Mouse (Mus musculus) neural tube, embryonic 12.5 days (tissue): ENCODE measurements around the gene Metrn. TPM values are rescaled to one million over a fixed set of nuclear protein-coding genes. Genes with fewer than 3 reads are reported as not detected.

ENCODE experiments used
- ATAC-seq: fragments of 200-750 bp; cut with Nextera tagmentation; 2 replicates; pipeline ENCODE4 v1.8.0; 2017; ENCODE audit warnings: low read depth, mild to moderate bottlenecking, moderate TSS enrichment, moderate library complexity; ENCODE audit not compliant: low FRiP score
- H3K27ac ChIP-seq: fragments of 300-500 bp; sonication (generic); 2 replicates; pipeline ENCODE4 v1.5.1; 2016
- H3K27me3 ChIP-seq: fragments of 300-500 bp; sonication (generic); replicated peaks from 2 replicates; pipeline ENCODE4 v1.6.1; 2016; ENCODE audit warnings: mild to moderate bottlenecking
- H3K36me3 ChIP-seq: fragments of 300-500 bp; sonication (generic); 2 replicates; pipeline ENCODE4 v1.6.1; 2016; ENCODE audit warnings: mild to moderate bottlenecking
- H3K4me1 ChIP-seq: fragments of 300-500 bp; sonication (generic); 2 replicates; pipeline ENCODE4 v1.6.1; 2016
- H3K4me2 ChIP-seq: fragments of 300-500 bp; sonication (generic); replicated peaks from 2 replicates; pipeline ENCODE4 v1.6.1; 2016; ENCODE audit warnings: mild to moderate bottlenecking
- H3K4me3 ChIP-seq: fragments of 300-500 bp; sonication (generic); 2 replicates; pipeline ENCODE4 v1.5.1; 2016
- H3K9ac ChIP-seq: fragments of 300-500 bp; sonication (generic); 2 replicates; pipeline ENCODE4 v1.6.1; 2016; ENCODE audit warnings: mild to moderate bottlenecking
- H3K9me3 ChIP-seq: fragments of 300-500 bp; sonication (generic); 2 replicates; pipeline ENCODE4 v1.6.1; 2016; ENCODE audit warnings: mild to moderate bottlenecking
- WGBS: fragments of 180-500 bp; shearing (Covaris S2); methylation state at CpG from one replicate; pipeline ENCODE4 v1.1.7; 2016; 5-methylcytosine and 5-hydroxymethylcytosine counted together
- microRNA-seq: library from miRNA; unstranded; fragments of <30 nt; microRNA quantifications from one replicate; pipeline ENCODE4, GENCODE M21; 2017
- polyA plus RNA-seq: library from polyadenylated mRNA; unstranded; fragments of >200 nt; fragmentation: Nextera tagmentation; extraction: Ambion mirVana; gene quantifications from 2 replicates; pipeline ENCODE4 v1.2.1, GENCODE M21; 2016

Metrn gene
- polyA plus RNA-seq, 1 experiment from 2014 or later: 80.7 TPM

DNA sequence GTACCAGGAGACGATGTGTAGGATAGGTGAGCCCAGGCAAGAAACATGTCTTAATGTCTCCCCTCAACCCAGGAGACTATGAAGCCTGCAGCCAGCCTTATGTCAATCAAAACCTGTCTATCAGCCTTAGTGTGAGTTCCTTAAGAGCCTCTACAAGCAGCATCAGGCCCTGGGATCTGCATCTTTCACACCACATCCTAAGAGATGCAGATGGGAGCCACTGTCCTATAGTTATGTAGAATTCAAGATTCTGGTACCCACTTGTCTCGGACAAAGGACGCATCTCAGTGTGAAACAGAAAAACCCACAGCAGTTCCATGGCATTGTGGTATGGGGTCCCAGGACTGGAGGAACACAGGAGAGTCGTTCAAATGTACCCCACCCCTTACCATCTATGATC lies 41.9 kb downstream of the Metrn start:
- Histone ChIP-seq H3K27me3 (no peaks in the 10 kb centered on the region; the same call in 1 of the 2 replicates), H3K4me3 (no peak overlapping the region), H3K27ac (no peak overlapping the region), H3K4me1 (0 out of 2 replicates have a peak, but pooled peaks cover 5% of the 10 kb centered on the region), H3K9ac (no peak overlapping the region), H3K9me3 (no peaks in the 10 kb centered on the region), H3K36me3 (no peaks in the 10 kb centered on the region), H3K4me2 (no peak overlapping the region)
- 72% methylated on average over 4 of the region's 4 CpGs for WGBS
- no peak for ATAC-seq

DNA sequence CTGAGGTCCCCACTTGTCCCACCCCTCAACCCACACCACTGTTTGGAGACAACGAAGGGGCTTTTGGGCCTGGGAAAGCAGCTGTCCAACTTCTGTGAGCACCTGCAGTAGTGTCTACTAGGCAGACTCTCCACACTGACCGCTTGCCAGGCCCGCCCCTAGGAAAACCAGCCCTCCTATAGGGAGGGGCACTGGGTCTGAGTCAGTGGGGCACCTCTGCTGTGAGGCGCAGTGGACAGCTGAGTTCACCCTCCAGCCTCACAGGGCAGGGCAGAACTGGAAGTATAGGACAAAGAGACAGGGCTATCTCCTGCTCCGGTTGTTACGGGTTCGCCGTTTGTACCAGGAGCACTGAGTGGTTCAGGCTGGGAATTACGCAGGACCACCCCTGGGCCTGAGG lies 42.7 kb downstream of the Metrn start, which contains the start of gene Msln:
Gene Msln, minus strand, starts transcription at position 138 of the 400 bp plus-strand sequence.
- 86% methylated on average over 9 of the region's 9 CpGs for WGBS
- ATAC-seq: no peak
- no peaks in the 10 kb centered on the region; the same call in 1 of the 2 replicates for H3K27me3 ChIP-seq

DNA sequence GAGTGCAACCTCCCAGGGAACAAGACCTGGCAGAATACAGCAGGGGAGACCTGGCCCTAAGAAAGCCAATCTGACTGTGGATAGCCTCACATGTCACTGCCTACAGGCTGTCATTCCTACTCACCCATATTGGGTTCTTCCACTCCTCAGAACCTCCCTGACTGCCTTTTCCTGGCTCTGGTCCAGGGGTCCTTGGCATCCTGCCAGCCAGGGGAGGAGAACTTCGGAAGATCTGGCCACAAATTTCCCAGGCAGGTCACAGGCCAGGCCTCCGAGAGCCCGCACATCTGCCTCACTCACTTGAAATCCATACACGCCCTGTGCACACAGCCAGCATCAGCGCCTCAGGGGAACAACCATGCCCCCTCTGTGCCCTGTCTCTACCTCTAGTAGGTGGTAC lies 45.5 kb downstream of the Metrn start:
- Histone ChIP-seq H3K27ac (no peak overlapping the region), H3K36me3 (no peaks in the 10 kb centered on the region), H3K9me3 (no peaks in the 10 kb centered on the region), H3K27me3 (no peaks in the 10 kb centered on the region; the same call in 1 of the 2 replicates), H3K4me1 (0 out of 2 replicates have a peak, but pooled peaks cover 5% of the 10 kb centered on the region), H3K9ac (no peak overlapping the region), H3K4me3 (no peak overlapping the region), H3K4me2 (no peak overlapping the region)
- no peak for ATAC-seq
- 57% methylated on average over 5 of the region's 5 CpGs for WGBS

More for the DNA sequence above, 42.7 kb downstream of the Metrn start, which contains the start of gene Msln:
- Histone ChIP-seq H3K36me3 (no peaks in the 10 kb centered on the region), H3K4me1 (0 out of 2 replicates have a peak, but pooled peaks cover 5% of the 10 kb centered on the region), H3K4me2 (no peak within 1 kb of the TSS), H3K4me3 (no peak within 1 kb of the TSS), H3K9ac (no peak within 1 kb of the TSS), H3K27ac (no peak within 1 kb of the TSS), H3K9me3 (no peaks in the 10 kb centered on the region)

- Histone ChIP-seq H3K4me2 (no peak overlapping the region), H3K9ac (no peak overlapping the region), H3K9me3 (no peaks in the 10 kb centered on the region), H3K36me3 (no peaks in the 10 kb centered on the region), H3K27ac (no peak overlapping the region), H3K4me1 (0 out of 2 replicates have a peak, but pooled peaks cover 5% of the 10 kb centered on the region), H3K4me3 (no peak overlapping the region), H3K27me3 (no peaks in the 10 kb centered on the region)
- ATAC-seq: no peak
- 85% methylated on average over 6 of the region's 6 CpGs for WGBS
These were observed 47.6 kb downstream of the Metrn start for GRCm38 (mm10) chr17:25749314-25749713.

- H3K4me2 ChIP-seq: no peak overlapping the region
- no peak overlapping the region for H3K9ac ChIP-seq
- no peak overlapping the region for H3K4me3 ChIP-seq
- H3K27me3 ChIP-seq: no peaks in the 10 kb centered on the region
- H3K4me1 ChIP-seq: 0 out of 2 replicates have a peak, but pooled peaks cover 5% of the 10 kb centered on the region
- no peak for ATAC-seq
- no peak overlapping the region for H3K27ac ChIP-seq
- 93% methylated on average over 4 of the region's 4 CpGs for WGBS
- no peaks in the 10 kb centered on the region for H3K36me3 ChIP-seq
- H3K9me3 ChIP-seq: no peaks in the 10 kb centered on the region
These were observed 48.7 kb downstream of the Metrn start for GRCm38 (mm10) chr17:25748238-25748637.

DNA sequence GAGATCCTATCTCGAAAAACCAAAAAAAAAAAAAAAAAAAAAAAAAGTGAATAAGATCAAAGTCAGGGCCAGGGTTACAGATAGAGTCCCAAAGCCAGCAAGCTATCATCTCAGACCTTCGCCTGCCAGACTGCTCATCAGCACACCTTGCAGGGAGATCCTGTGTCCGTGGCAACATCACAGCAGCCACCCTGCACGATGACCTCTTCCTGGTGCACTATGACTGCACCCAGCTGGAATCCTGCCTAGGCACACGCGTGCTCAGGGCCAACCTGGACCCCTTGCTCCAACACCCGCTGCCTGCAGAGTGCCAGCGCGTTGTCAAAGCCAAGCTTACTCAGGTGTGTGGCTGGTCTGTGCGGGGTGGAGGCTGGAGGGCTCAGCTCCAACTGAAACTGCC lies 52.6 kb downstream of the Metrn start:
- no peaks in the 10 kb centered on the region for H3K36me3 ChIP-seq
- H3K9ac ChIP-seq: no peak overlapping the region
- H3K4me2 ChIP-seq: no peak overlapping the region
- no peaks in the 10 kb centered on the region for H3K9me3 ChIP-seq
- 81% methylated on average over 10 of the region's 10 CpGs for WGBS
- ATAC-seq: no peak
- no peak overlapping the region for H3K27ac ChIP-seq
- H3K4me3 ChIP-seq: no peak overlapping the region
- 0 out of 2 replicates have a peak, but pooled peaks cover 3% of the 10 kb centered on the region for H3K27me3 ChIP-seq
- no peaks in the 10 kb centered on the region for H3K4me1 ChIP-seq

DNA sequence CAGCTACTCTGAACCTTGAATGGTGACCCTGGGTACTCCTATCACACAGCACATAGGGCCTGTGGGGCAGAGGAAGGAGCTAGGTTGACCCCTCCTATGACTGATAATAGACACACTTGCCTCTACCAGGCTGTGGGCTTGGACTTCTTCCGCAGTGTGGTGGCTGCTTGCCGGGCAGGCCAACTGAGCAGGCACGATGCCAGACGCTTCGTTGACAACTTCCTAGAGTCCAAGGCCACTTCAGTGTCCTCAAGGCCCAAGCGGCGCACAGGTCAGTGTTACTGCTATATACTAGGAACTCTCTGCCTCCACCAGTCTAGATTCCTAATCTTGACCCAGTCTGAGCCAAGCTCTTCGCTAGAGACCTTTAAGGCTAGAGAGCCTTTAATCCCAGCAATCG lies 53.1 kb downstream of the Metrn start:
- 90% methylated on average over 9 of the region's 9 CpGs for WGBS
- H3K4me2 ChIP-seq: no peak overlapping the region
- H3K27ac ChIP-seq: no peak overlapping the region
- no peaks in the 10 kb centered on the region for H3K36me3 ChIP-seq
- no peaks in the 10 kb centered on the region for H3K4me1 ChIP-seq
- H3K9ac ChIP-seq: no peak overlapping the region
- H3K27me3 ChIP-seq: 0 out of 2 replicates have a peak, but pooled peaks cover 3% of the 10 kb centered on the region
- H3K9me3 ChIP-seq: no peaks in the 10 kb centered on the region
- H3K4me3 ChIP-seq: no peak overlapping the region
- no peak for ATAC-seq

Small RNA genes within 50 kb of the gene (microRNA-seq; reads per million reads assigned to microRNA genes)
- gene Gm25083 (not detected), gene Mir3082 (not detected), gene Mir6966 (not detected)

Other genes with a start within 250 kb of the Metrn start
- 8.1 and 9.5 TPM in 2 replicates for gene Sox8, start 226.4 kb downstream of the Metrn start, polyA plus RNA-seq
- gene Lmf1, start 218.1 kb downstream of the Metrn start, polyA plus RNA-seq: 25.2 and 25.8 TPM in 2 replicates
- gene Gng13, start 80.0 kb downstream of the Metrn start, polyA plus RNA-seq: 1.6 and 2.1 TPM in 2 replicates
- 24.9 and 25.6 TPM in 2 replicates for gene Chtf18, start 69.7 kb downstream of the Metrn start, polyA plus RNA-seq
- gene Rpusd1, start 69.5 kb downstream of the Metrn start, polyA plus RNA-seq: 20.5 and 22.1 TPM in 2 replicates
- gene Mslnl, start 61.1 kb downstream of the Metrn start, polyA plus RNA-seq: not detected in 2 replicates
- gene Msln, start 42.8 kb downstream of the Metrn start, polyA plus RNA-seq: 0.27 and 0.38 TPM in 2 replicates
- 25.5 and 29.2 TPM in 2 replicates for gene Narfl, start 23.4 kb downstream of the Metrn start, polyA plus RNA-seq
- 102 and 103 TPM in 2 replicates for gene Haghl, start 11.5 kb downstream of the Metrn start, polyA plus RNA-seq
- gene Ccdc78, start 10.6 kb downstream of the Metrn start, polyA plus RNA-seq: 0.33 and 0.57 TPM in 2 replicates
- gene Fam173a, start 4.2 kb downstream of the Metrn start, polyA plus RNA-seq: 75.3 and 84.6 TPM in 2 replicates
- gene AC134908.4, start 1.5 kb downstream of the Metrn start, polyA plus RNA-seq: 1.0 and 1.9 TPM in 2 replicates
- 25.8 and 27.0 TPM in 2 replicates for gene Fbxl16, start 11.9 kb upstream of the Metrn start, polyA plus RNA-seq
- 27.6 and 28.6 TPM in 2 replicates for gene Wdr24, start 26.5 kb upstream of the Metrn start, polyA plus RNA-seq
- 67.7 and 72.6 TPM in 2 replicates for gene Jmjd8, start 31.7 kb upstream of the Metrn start, polyA plus RNA-seq
- gene Stub1, start 36.3 kb upstream of the Metrn start, polyA plus RNA-seq: 293 and 301 TPM in 2 replicates
- gene Rhbdl1, start 40.2 kb upstream of the Metrn start, polyA plus RNA-seq: 8.1 and 8.6 TPM in 2 replicates
- 3.9 and 4.8 TPM in 2 replicates for gene Gm20683, start 44.6 kb upstream of the Metrn start, polyA plus RNA-seq
- gene Rhot2, start 47.7 kb upstream of the Metrn start, polyA plus RNA-seq: 18.4 and 20.1 TPM in 2 replicates
- gene Wdr90, start 64.4 kb upstream of the Metrn start, polyA plus RNA-seq: 23.6 and 24.9 TPM in 2 replicates
- gene Mcrip2, start 71.6 kb upstream of the Metrn start, polyA plus RNA-seq: 6.8 and 7.2 TPM in 2 replicates
- 52.0 and 56.9 TPM in 2 replicates for gene Mettl26, start 77.9 kb upstream of the Metrn start, polyA plus RNA-seq
- 0.63 and 0.86 TPM in 2 replicates for gene Wfikkn1, start 83.7 kb upstream of the Metrn start, polyA plus RNA-seq
- 47.7 and 49.3 TPM in 2 replicates for gene Rab40c, start 122.6 kb upstream of the Metrn start, polyA plus RNA-seq
- 54.7 and 57.3 TPM in 2 replicates for gene Pigq, start 147.8 kb upstream of the Metrn start, polyA plus RNA-seq
- gene Nhlrc4, start 147.8 kb upstream of the Metrn start, polyA plus RNA-seq: 0.11 and 0.14 TPM in 2 replicates
- gene A930017K11Rik, start 155.4 kb upstream of the Metrn start, polyA plus RNA-seq: 0.08 TPM in 2 replicates
- 28.2 and 31.5 TPM in 2 replicates for gene Capn15, start 188.7 kb upstream of the Metrn start, polyA plus RNA-seq